Mouse (Mus musculus): ENCODE data around the gene Snx29. TPM values are rescaled to one million over a fixed set of nuclear protein-coding genes. Genes with fewer than 3 reads are reported as not detected.

Gene Snx29
- polyA plus RNA-seq, 1 experiment from 2014 or later = 6.9 TPM

GRCm38 (mm10) chr16:11472852-11473251 is 150.1 kb downstream of the Snx29 start:
- WGBS = 56% methylated on average over 4 of the region's 4 CpGs
- Histone ChIP-seq H3K4me2 (ENCODE audit: low read length) (no peak overlapping the region), H3K36me3 (ENCODE audit: insufficient read depth, low read length) (peaks cover 3% of the 10 kb centered on the region; the same call in 1 of the 2 replicates), H3K4me1 (replicated peaks; ENCODE audit: insufficient read depth, low read length) (no peaks in the 10 kb centered on the region; the same call in 1 of the 2 replicates), H3K27ac (no peak overlapping the region), H3K27me3 (ENCODE audit: insufficient read depth, low read length) (no peaks in the 10 kb centered on the region), H3K9ac (ENCODE audit: low read depth, low read length) (no peak overlapping the region), H3K9me3 (replicated peaks; ENCODE audit: low read length) (no peaks in the 10 kb centered on the region), H3K4me3 (replicated peaks; ENCODE audit: low read depth, low read length) (no peak overlapping the region)
- no peak for ATAC-seq (replicated peaks; ENCODE audit: low FRiP score, low read depth)
- DNase-seq (ENCODE audit: low spot score) = peak; percentile 16
- TF ChIP-seq CTCF (IDR thresholded peaks at IDR 0.05; ENCODE audit: low read depth) = no peak

DNA sequence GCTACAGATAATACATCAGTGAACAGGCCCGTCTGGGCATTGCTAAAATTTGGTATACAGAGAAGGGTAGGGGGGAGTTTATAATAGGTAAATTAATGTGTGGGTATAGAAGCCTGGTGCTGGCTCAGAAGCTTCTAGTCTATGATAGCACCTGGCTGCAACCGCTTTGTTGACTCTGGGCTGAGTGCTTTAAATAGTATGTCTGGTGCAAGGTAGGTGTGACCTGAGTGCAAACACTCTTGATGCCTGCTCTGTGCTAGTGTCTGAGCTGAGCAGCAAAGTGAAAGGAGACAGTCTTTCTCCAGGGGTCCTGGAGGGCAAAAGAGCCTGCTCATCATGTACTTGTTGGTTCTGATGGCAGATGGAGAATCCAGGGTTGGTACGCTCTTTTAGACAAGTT is 150.8 kb downstream of the Snx29 start:
- H3K9ac ChIP-seq (ENCODE audit: low read depth, low read length) = no peak overlapping the region
- TF ChIP-seq CTCF (IDR thresholded peaks at IDR 0.05; ENCODE audit: low read depth) = no peak
- no peak overlapping the region for H3K27ac ChIP-seq
- no peak overlapping the region for H3K4me2 ChIP-seq (ENCODE audit: low read length)
- H3K9me3 ChIP-seq (replicated peaks; ENCODE audit: low read length) = no peaks in the 10 kb centered on the region
- H3K4me3 ChIP-seq (replicated peaks; ENCODE audit: low read depth, low read length) = no peak overlapping the region
- no peaks in the 10 kb centered on the region for H3K27me3 ChIP-seq (ENCODE audit: insufficient read depth, low read length)
- no peaks in the 10 kb centered on the region; the same call in 1 of the 2 replicates for H3K4me1 ChIP-seq (replicated peaks; ENCODE audit: insufficient read depth, low read length)
- DNase-seq (ENCODE audit: low spot score) (no peak), ATAC-seq (replicated peaks; ENCODE audit: low FRiP score, low read depth) (no peak)
- peaks cover 3% of the 10 kb centered on the region; the same call in 1 of the 2 replicates for H3K36me3 ChIP-seq (ENCODE audit: insufficient read depth, low read length)
- 93% methylated on average over 3 of the region's 3 CpGs for WGBS

- 68% methylated on average over 6 of the region's 6 CpGs for WGBS
- no peak for DNase-seq (ENCODE audit: low spot score)
- H3K4me3 ChIP-seq (replicated peaks; ENCODE audit: low read depth, low read length) = no peak overlapping the region
- no peak overlapping the region for H3K27ac ChIP-seq
- no peak for TF ChIP-seq CTCF (IDR thresholded peaks at IDR 0.05; ENCODE audit: low read depth)
- no peak overlapping the region for H3K9ac ChIP-seq (ENCODE audit: low read depth, low read length)
- H3K9me3 ChIP-seq (replicated peaks; ENCODE audit: low read length) = no peaks in the 10 kb centered on the region
- no peaks in the 10 kb centered on the region; the same call in 1 of the 2 replicates for H3K4me1 ChIP-seq (replicated peaks; ENCODE audit: insufficient read depth, low read length)
- peaks cover 3% of the 10 kb centered on the region; the same call in 1 of the 2 replicates for H3K36me3 ChIP-seq (ENCODE audit: insufficient read depth, low read length)
- no peak for ATAC-seq (replicated peaks; ENCODE audit: low FRiP score, low read depth)
- no peak overlapping the region for H3K4me2 ChIP-seq (ENCODE audit: low read length)
- no peaks in the 10 kb centered on the region for H3K27me3 ChIP-seq (ENCODE audit: insufficient read depth, low read length)
Observed at GRCm38 (mm10) chr16:11473893-11474505, 151.3 kb downstream of the Snx29 start.

GRCm38 (mm10) chr16:11475137-11475943 is 152.6 kb downstream of the Snx29 start:
- no peak for TF ChIP-seq CTCF (IDR thresholded peaks at IDR 0.05; ENCODE audit: low read depth)
- Histone ChIP-seq H3K27me3 (ENCODE audit: insufficient read depth, low read length) (no peaks in the 10 kb centered on the region), H3K4me1 (replicated peaks; ENCODE audit: insufficient read depth, low read length) (no peaks in the 10 kb centered on the region; the same call in 1 of the 2 replicates), H3K4me3 (replicated peaks; ENCODE audit: low read depth, low read length) (no peak overlapping the region), H3K27ac (peak overlapping the region; percentile 37; the same call in 1 of the 2 replicates), H3K36me3 (ENCODE audit: insufficient read depth, low read length) (peaks cover 3% of the 10 kb centered on the region; the same call in 1 of the 2 replicates), H3K9me3 (replicated peaks; ENCODE audit: low read length) (no peaks in the 10 kb centered on the region), H3K9ac (ENCODE audit: low read depth, low read length) (no peak overlapping the region), H3K4me2 (ENCODE audit: low read length) (no peak overlapping the region)
- WGBS = 64% methylated on average over 10 of the region's 10 CpGs
- no peak for ATAC-seq (replicated peaks; ENCODE audit: low FRiP score, low read depth)
- DNase-seq (ENCODE audit: low spot score) = peak; percentile 34

DNA sequence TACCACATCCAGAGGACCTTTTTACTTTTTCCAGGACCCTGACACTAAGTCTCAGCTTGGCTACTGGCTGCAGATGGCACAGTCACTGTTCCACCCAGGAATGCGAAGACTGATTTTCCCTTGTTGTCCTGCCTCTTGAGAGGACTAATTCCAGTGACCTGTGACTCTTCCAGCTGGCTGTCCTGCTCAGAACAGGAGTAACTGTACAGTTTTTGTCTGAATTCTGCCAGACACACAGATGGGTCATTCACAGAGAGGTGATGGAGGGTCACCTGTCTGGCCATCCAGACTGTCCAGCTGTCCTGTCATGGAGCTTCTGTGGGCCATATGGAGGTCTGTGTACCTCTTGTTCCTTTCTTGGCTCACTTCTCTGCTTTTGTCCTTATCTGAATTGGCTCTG is 153.6 kb downstream of the Snx29 start:
- Histone ChIP-seq H3K36me3 (ENCODE audit: insufficient read depth, low read length) (0 out of 2 replicates have a peak, but pooled peaks cover 3% of the 10 kb centered on the region), H3K4me1 (replicated peaks; ENCODE audit: insufficient read depth, low read length) (no peaks in the 10 kb centered on the region; the same call in 1 of the 2 replicates), H3K4me3 (replicated peaks; ENCODE audit: low read depth, low read length) (no peak overlapping the region), H3K9ac (ENCODE audit: low read depth, low read length) (no peak overlapping the region), H3K9me3 (replicated peaks; ENCODE audit: low read length) (no peaks in the 10 kb centered on the region), H3K27me3 (ENCODE audit: insufficient read depth, low read length) (no peaks in the 10 kb centered on the region), H3K27ac (no peak overlapping the region), H3K4me2 (ENCODE audit: low read length) (no peak overlapping the region)
- no peak for TF ChIP-seq CTCF (IDR thresholded peaks at IDR 0.05; ENCODE audit: low read depth)
- ATAC-seq (replicated peaks; ENCODE audit: low FRiP score, low read depth) = no peak
- no peak for DNase-seq (ENCODE audit: low spot score)
- WGBS = 96% methylated on average over 1 of the region's 1 CpGs

GRCm38 (mm10) chr16:11476968-11477367 is 154.3 kb downstream of the Snx29 start:
- 62% methylated on average over 2 of the region's 2 CpGs for WGBS
- no peak for ATAC-seq (replicated peaks; ENCODE audit: low FRiP score, low read depth)
- Histone ChIP-seq H3K4me2 (ENCODE audit: low read length) (no peak overlapping the region), H3K4me3 (replicated peaks; ENCODE audit: low read depth, low read length) (no peak overlapping the region), H3K9me3 (replicated peaks; ENCODE audit: low read length) (no peaks in the 10 kb centered on the region), H3K36me3 (ENCODE audit: insufficient read depth, low read length) (0 out of 2 replicates have a peak, but pooled peaks cover 3% of the 10 kb centered on the region), H3K4me1 (replicated peaks; ENCODE audit: insufficient read depth, low read length) (no peaks in the 10 kb centered on the region; the same call in 1 of the 2 replicates), H3K9ac (ENCODE audit: low read depth, low read length) (no peak overlapping the region), H3K27me3 (ENCODE audit: insufficient read depth, low read length) (no peaks in the 10 kb centered on the region), H3K27ac (no peak overlapping the region)
- no peak for TF ChIP-seq CTCF (IDR thresholded peaks at IDR 0.05; ENCODE audit: low read depth)
- no peak for DNase-seq (ENCODE audit: low spot score)

Data from kidney, postnatal 0 days (tissue).